Mouse (Mus musculus) intestine, postnatal 0 days (tissue): ENCODE results near the gene Vmn1r35. TPM values are rescaled to one million over a fixed set of nuclear protein-coding genes. Genes with fewer than 3 reads are reported as not detected.
"Not testable (repeated sequence)": the region's sequence is repeated elsewhere in the genome, so short reads cannot be mapped to it uniquely, and the experiment has no call there.

Experiments
- ATAC-seq: fragments of 200-750 bp; cut with Nextera tagmentation; 2 replicates; pipeline ENCODE4 v1.8.0; 2017; ENCODE audit warnings: mild to moderate bottlenecking, moderate TSS enrichment, moderate library complexity
- H3K27ac ChIP-seq: fragments of 300-500 bp; sonication (generic); 2 replicates; pipeline ENCODE4 v1.5.1; 2014; ENCODE audit warnings: mild to moderate bottlenecking, low read depth, low read length, moderate library complexity
- H3K27me3 ChIP-seq: fragments of 300-500 bp; sonication (generic); replicated peaks from 2 replicates; pipeline ENCODE4 v1.6.1; 2014; ENCODE audit warnings: low read length, mixed read lengths; ENCODE audit not compliant: control insufficient read depth, insufficient read depth
- H3K36me3 ChIP-seq: fragments of 300-500 bp; sonication (generic); 2 replicates; pipeline ENCODE4 v1.6.1; 2014; ENCODE audit warnings: mild to moderate bottlenecking, moderate library complexity; ENCODE audit not compliant: control insufficient read depth, insufficient read depth
- H3K4me1 ChIP-seq: fragments of 300-500 bp; sonication (generic); replicated peaks from 2 replicates; pipeline ENCODE4 v1.6.1; 2014; ENCODE audit warnings: antibody characterized with exemption, low read length, mixed read lengths; ENCODE audit not compliant: control insufficient read depth, insufficient read depth
- H3K4me2 ChIP-seq: fragments of 300-500 bp; sonication (generic); replicated peaks from 2 replicates; pipeline ENCODE4 v1.6.1; 2014; ENCODE audit warnings: low read depth, mild to moderate bottlenecking, moderate library complexity
- H3K4me3 ChIP-seq: fragments of 300-500 bp; sonication (generic); 2 replicates; pipeline ENCODE4 v1.5.1; 2014; ENCODE audit warnings: low read depth, low read length
- H3K9ac ChIP-seq: fragments of 300-500 bp; sonication (generic); 2 replicates; pipeline ENCODE4 v1.6.1; 2014; ENCODE audit warnings: mild to moderate bottlenecking, low read depth, low read length
- H3K9me3 ChIP-seq: fragments of 300-500 bp; sonication (generic); 2 replicates; pipeline ENCODE4 v1.6.1; 2016; ENCODE audit warnings: mixed run types; ENCODE audit not compliant: control insufficient read depth
- CTCF ChIP-seq: sonication (generic); IDR thresholded peaks from 2 replicates; pipeline ENCODE4 v1.5.1; 2016; ENCODE audit warnings: low read depth, mild to moderate bottlenecking, control low read depth, antibody characterized with exemption, moderate library complexity
- WGBS: fragments of 180-500 bp; shearing (Covaris S2); extraction: QIAGEN DNeasy Blood & Tissue Kit; methylation state at CpG from one replicate; pipeline ENCODE4 v1.1.7; 2014; 5-methylcytosine and 5-hydroxymethylcytosine counted together
- polyA plus RNA-seq: library from polyadenylated mRNA; unstranded; fragments of >200 nt; fragmentation: Nextera tagmentation; extraction: Ambion mirVana; gene quantifications from 2 replicates; pipeline ENCODE4 v1.2.1, GENCODE M21; 2015

The Vmn1r35 gene
- not detected in 2 replicates for polyA plus RNA-seq

DNA sequence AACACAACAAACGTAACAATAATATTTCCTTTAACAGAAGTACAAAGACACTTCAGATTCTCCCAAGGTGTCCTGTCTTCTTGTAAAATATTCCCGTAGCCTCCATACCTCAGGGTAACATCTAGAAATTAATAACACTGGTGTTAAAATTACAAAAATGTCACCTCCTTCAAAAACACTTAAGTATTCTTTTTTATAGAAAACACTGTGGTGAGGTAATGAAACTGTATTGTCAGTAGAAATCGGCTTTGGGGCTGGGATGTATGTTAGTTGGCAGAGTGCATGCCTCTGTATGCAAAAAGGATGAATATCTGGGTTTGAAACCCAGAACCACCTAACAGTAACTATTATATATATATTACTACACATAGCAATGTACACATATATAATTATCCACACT lies at the start of gene Vmn1r35:
TSS of gene Vmn1r35 (minus strand) at position 101 of the 400 bp plus-strand sequence.
- ATAC-seq: no peak
- no peaks in the 10 kb centered on the region for H3K36me3 ChIP-seq
- TF ChIP-seq CTCF: no peak
- H3K4me1 ChIP-seq: no peaks in the 10 kb centered on the region
- H3K27ac ChIP-seq: no peak within 1 kb of the TSS
- no peaks in the 10 kb centered on the region for H3K9me3 ChIP-seq
- H3K4me3 ChIP-seq: no peak within 1 kb of the TSS
- no peak within 1 kb of the TSS for H3K9ac ChIP-seq
- H3K27me3 ChIP-seq: no peaks in the 10 kb centered on the region
- WGBS: 85% methylated on average over 3 of the region's 3 CpGs
- no peak within 1 kb of the TSS for H3K4me2 ChIP-seq

DNA sequence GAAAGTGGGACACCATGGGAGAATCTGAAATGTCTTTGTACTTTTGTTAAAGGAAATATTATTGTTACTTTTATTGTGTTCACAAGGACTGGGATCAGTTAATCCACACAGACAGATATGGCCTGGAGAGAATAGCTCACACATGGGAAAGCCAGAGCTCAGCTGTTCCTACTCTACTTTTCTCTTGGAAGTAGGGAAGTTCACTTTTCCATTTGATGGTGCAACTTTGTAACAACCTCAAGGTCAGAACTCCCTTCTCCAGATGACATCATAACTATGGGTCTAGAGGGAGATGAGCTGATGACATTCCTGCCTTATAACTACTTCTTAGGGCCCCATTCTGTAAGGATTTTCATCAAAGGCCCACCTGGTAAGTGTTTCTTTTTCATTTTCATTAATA lies 43.4 kb upstream of the Vmn1r35 start, which contains the start of gene Vmn1r37:
TSS of gene Vmn1r37 (plus strand) at position 301 of the 400 bp plus-strand sequence.
- not testable (repeated sequence) for H3K4me3 ChIP-seq, H3K27me3 ChIP-seq, H3K27ac ChIP-seq, H3K4me1 ChIP-seq, ATAC-seq, H3K9me3 ChIP-seq, H3K4me2 ChIP-seq, H3K9ac ChIP-seq, H3K36me3 ChIP-seq

DNA sequence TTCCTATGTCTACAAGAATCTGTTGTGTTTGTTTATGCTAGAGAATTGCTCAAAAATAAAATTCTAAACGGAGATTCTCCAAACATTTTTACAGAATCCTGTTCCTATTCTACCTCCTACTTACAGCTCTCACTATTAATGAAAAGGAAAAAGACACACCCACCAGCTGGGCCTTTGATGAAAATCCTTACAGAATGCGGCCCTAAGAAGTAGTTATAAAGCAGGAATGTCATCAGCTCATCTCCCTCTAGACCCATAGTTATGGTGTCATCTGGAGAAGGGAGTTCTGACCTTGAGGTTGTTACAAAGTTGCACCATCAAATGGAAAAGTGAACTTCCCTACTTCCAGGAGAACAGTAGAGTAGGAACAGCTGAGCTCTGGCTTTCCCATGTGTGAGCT lies 33.4 kb upstream of the Vmn1r35 start, which contains the start of gene Vmn1r36:
TSS of gene Vmn1r36 (minus strand) at position 101 of the 400 bp plus-strand sequence.
- H3K9ac ChIP-seq, H3K4me1 ChIP-seq, H3K36me3 ChIP-seq, H3K4me2 ChIP-seq, H3K9me3 ChIP-seq, ATAC-seq, H3K27me3 ChIP-seq, H3K4me3 ChIP-seq, H3K27ac ChIP-seq: not testable (repeated sequence)
- WGBS: 72% methylated on average over 2 of the region's 2 CpGs

DNA sequence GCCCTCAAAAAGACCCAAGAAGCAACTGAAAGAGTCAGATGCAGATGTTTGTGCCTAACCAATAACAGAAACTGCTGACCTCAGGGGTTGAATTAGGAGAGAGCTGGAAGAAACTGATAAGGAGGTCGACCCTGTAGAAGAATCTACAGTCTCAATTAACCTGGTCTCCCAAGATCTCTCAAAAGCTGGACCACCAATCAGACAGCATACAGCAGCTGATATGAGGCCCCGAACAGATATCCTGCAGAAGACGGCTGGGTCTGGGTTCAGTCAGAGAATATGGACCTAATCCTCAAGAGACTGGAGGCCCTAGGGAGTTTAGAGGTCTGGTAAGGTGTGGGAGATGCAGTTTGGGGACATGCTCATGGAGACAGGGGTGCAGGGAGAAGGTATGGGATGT lies 28.1 kb upstream of the Vmn1r35 start:
- Histone ChIP-seq H3K9me3 (no peaks in the 10 kb centered on the region), H3K4me2 (no peak overlapping the region), H3K36me3 (no peaks in the 10 kb centered on the region), H3K4me3 (no peak overlapping the region), H3K27ac (no peak overlapping the region), H3K27me3 (no peaks in the 10 kb centered on the region), H3K9ac (no peak overlapping the region), H3K4me1 (no peaks in the 10 kb centered on the region)
- no peak for ATAC-seq
- WGBS: 78% methylated on average over 3 of the region's 3 CpGs
- no peak for TF ChIP-seq CTCF

DNA sequence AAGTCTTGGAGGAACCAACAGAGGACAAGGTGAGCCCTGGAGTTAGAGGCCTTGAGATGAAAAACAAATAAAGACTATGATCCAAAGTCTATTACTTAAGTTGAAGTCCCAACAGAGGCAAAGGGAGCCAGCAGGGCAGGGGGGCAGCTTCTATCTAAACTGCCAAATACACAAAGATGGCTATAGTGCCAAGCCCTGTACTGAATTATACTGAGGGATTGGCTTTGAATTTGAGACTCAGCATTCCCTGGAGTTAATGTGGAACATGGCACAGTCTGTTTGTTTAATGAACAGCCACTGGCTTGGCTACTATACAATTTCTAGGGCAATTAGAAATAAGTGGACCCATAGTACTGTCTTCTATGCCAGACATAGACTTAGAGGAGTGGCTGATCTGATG lies 23.2 kb upstream of the Vmn1r35 start:
- H3K4me2 ChIP-seq: no peak overlapping the region
- H3K4me3 ChIP-seq: no peak overlapping the region
- H3K9me3 ChIP-seq: no peaks in the 10 kb centered on the region
- no peak overlapping the region for H3K27ac ChIP-seq
- no peak overlapping the region for H3K9ac ChIP-seq
- no peaks in the 10 kb centered on the region for H3K4me1 ChIP-seq
- no peaks in the 10 kb centered on the region for H3K27me3 ChIP-seq
- no peaks in the 10 kb centered on the region for H3K36me3 ChIP-seq
- ATAC-seq: no peak
- TF ChIP-seq CTCF: no peak

DNA sequence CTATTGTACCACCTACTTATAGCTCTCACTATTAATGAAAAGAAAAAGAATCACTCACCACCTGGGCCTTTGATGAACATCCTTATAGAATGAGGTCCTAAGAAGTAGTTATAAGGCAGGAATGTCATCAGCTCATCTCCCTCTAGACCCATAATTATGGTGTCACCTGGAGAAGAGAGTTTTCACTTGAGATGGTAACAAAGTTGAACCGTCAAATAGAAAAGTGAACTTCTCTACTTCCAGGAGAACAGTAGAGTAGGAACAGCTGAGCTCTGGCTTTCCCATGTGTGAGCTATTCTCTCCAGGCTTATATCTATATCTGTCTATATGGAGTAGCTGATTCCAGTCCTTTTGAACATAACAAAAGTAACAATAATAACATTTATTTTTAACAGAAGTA lies 41.9 kb downstream of the Vmn1r35 start, which contains the start of gene Vmn1r34:
TSS of gene Vmn1r34 (minus strand) at position 101 of the 400 bp plus-strand sequence.
- H3K4me1 ChIP-seq: no peaks in the 10 kb centered on the region
- no peaks in the 10 kb centered on the region for H3K9me3 ChIP-seq
- no peak within 1 kb of the TSS for H3K4me2 ChIP-seq
- WGBS: 83% methylated on average over 1 of the region's 1 CpGs
- no peaks in the 10 kb centered on the region for H3K27me3 ChIP-seq
- H3K4me3 ChIP-seq: no peak within 1 kb of the TSS
- TF ChIP-seq CTCF: no peak
- no peak within 1 kb of the TSS for H3K27ac ChIP-seq
- ATAC-seq: no peak
- no peaks in the 10 kb centered on the region for H3K36me3 ChIP-seq
- H3K9ac ChIP-seq: no peak within 1 kb of the TSS

Other genes with a start within 250 kb of the Vmn1r35 start
- gene Mad2l1, start 150.5 kb downstream of the Vmn1r35 start, polyA plus RNA-seq: 30.5 and 36.4 TPM in 2 replicates
- gene Vmn1r32, start 125.8 kb downstream of the Vmn1r35 start, polyA plus RNA-seq: not detected in 2 replicates
- gene Vmn1r33, start 67.6 kb downstream of the Vmn1r35 start, polyA plus RNA-seq: not detected in 2 replicates
- gene Vmn1r34, start 42.0 kb downstream of the Vmn1r35 start, polyA plus RNA-seq: not detected in 2 replicates
- not detected in 2 replicates for gene Vmn1r36, start 33.3 kb upstream of the Vmn1r35 start, polyA plus RNA-seq
- gene Vmn1r37, start 43.5 kb upstream of the Vmn1r35 start, polyA plus RNA-seq: not detected in 2 replicates
- not detected in 2 replicates for gene Vmn1r38, start 96.7 kb upstream of the Vmn1r35 start, polyA plus RNA-seq
- gene Vmn1r39, start 124.7 kb upstream of the Vmn1r35 start, polyA plus RNA-seq: not detected in 2 replicates
- gene Gng12, start 210.5 kb upstream of the Vmn1r35 start, polyA plus RNA-seq: 265 and 271 TPM in 2 replicates